Mouse (Mus musculus) C2C12 (cell line): ENCODE data around the gene Tenm4.

ENCODE experiments used
- CTCF ChIP-seq: IDR thresholded peaks from one replicate; pipeline ENCODE4 v1.5.1; 2011; ENCODE audit not compliant: control insufficient read depth, insufficient read depth, insufficient read length
- FOSL1 ChIP-seq: IDR thresholded peaks from one replicate; pipeline ENCODE4 v1.8.0; 2011; ENCODE audit warnings: mild to moderate bottlenecking, low read length; ENCODE audit not compliant: poor library complexity, insufficient read depth, severe bottlenecking
- MAX ChIP-seq: IDR thresholded peaks from one replicate; pipeline ENCODE4 v1.6.1; 2011; ENCODE audit warnings: mild to moderate bottlenecking, control low read depth
- MYOG ChIP-seq: IDR thresholded peaks from one replicate; pipeline ENCODE4 v1.6.1; 2011; ENCODE audit not compliant: control insufficient read depth, insufficient read length; ENCODE audit errors: extremely low read depth
- USF1 ChIP-seq: IDR thresholded peaks from one replicate; pipeline ENCODE4 v1.6.1; 2011; ENCODE audit warnings: low read depth, mild to moderate bottlenecking, control low read depth, moderate library complexity

- no peak for TF ChIP-seq USF1
- no peak for TF ChIP-seq CTCF
- no peak for TF ChIP-seq MYOG
- no peak for TF ChIP-seq MAX
- no peak for TF ChIP-seq FOSL1
These were observed 171.9 kb downstream of the Tenm4 start for GRCm38 (mm10) chr7:96342996-96343395.
